Mouse (Mus musculus) CH12.LX (cell line): Measurements from ENCODE around the gene Gm26602. TPM values are rescaled to one million over a fixed set of nuclear protein-coding genes. Genes with fewer than 3 reads are reported as not detected.
"Not testable (repeated sequence)": the region's sequence is repeated elsewhere in the genome, so short reads cannot be mapped to it uniquely, and the experiment has no call there.

Experiments used
- DNase-seq: peaks from one replicate; pipeline ENCODE4 v3.0.0-alpha.2; 2013; ENCODE audit errors: extremely low read depth
- H3K27ac ChIP-seq: 2 replicates; pipeline ENCODE4 v1.5.1; 2012; ENCODE audit warnings: low read depth, mild to moderate bottlenecking, control low read depth, moderate library complexity; ENCODE audit not compliant: insufficient read depth
- H3K27me3 ChIP-seq: replicated peaks from 2 replicates; pipeline ENCODE3; 2012; ENCODE audit warnings: inconsistent platforms
- H3K36me3 ChIP-seq, 2 experiments: replicated peaks in 1 of 2; 2 replicates each; pipeline versions ENCODE3 to v1.6.1; 2012; ENCODE audit warnings: inconsistent platforms in 1 of 2, low read length in 1 of 2, mild to moderate bottlenecking in 1 of 2, mixed read lengths in 1 of 2, moderate library complexity in 1 of 2; ENCODE audit not compliant: control insufficient read depth in 1 of 2, insufficient read depth in 1 of 2
- H3K4me1 ChIP-seq, 2 experiments: 2 replicates each; pipeline ENCODE4 v1.6.1; 2012; ENCODE audit warnings: inconsistent platforms in 1 of 2, moderate library complexity in 1 of 2; ENCODE audit not compliant: insufficient read depth in 2 of 2, control insufficient read depth in 1 of 2
- H3K4me2 ChIP-seq: 2 replicates; pipeline ENCODE4 v1.6.1; 2012; ENCODE audit warnings: low read depth, mild to moderate bottlenecking, control low read depth; ENCODE audit not compliant: poor library complexity, insufficient read depth, severe bottlenecking
- H3K4me3 ChIP-seq, 3 experiments: fragments of 150-350 bp in 1 of 3; sonication (generic) in 1 of 3; replicated peaks in 1 of 3; 2 replicates each; pipeline versions ENCODE3 to v1.5.1; 2011 to 2012; ENCODE audit warnings: low read depth in 2 of 3, low read length in 2 of 3, mild to moderate bottlenecking in 2 of 3, moderate library complexity in 2 of 3, control low read depth in 1 of 3, improper control_type of control experiment in 1 of 3, inconsistent platforms in 1 of 3, mixed read lengths in 1 of 3; ENCODE audit not compliant: poor library complexity in 1 of 3
- H3K79me2 ChIP-seq: replicated peaks from 2 replicates; pipeline ENCODE4 v1.6.1; 2012; ENCODE audit warnings: mild to moderate bottlenecking, moderate library complexity; ENCODE audit not compliant: control insufficient read depth, poor library complexity, insufficient read depth, severe bottlenecking; ENCODE audit errors: extremely low read depth
- H3K9ac ChIP-seq: 2 replicates; pipeline ENCODE4 v1.6.1; 2012; ENCODE audit warnings: low read depth, mild to moderate bottlenecking, control low read depth, moderate library complexity; ENCODE audit not compliant: insufficient read depth
- H3K9me3 ChIP-seq: replicated peaks from 2 replicates; pipeline ENCODE3; 2012; ENCODE audit warnings: low read length, inconsistent platforms, mixed read lengths
- BHLHE40 ChIP-seq: IDR thresholded peaks from 2 replicates; pipeline ENCODE4 v1.6.1; 2011; ENCODE audit warnings: mild to moderate bottlenecking, low read depth, low read length, improper control_type of control experiment
- CHD1 ChIP-seq: IDR thresholded peaks from 2 replicates; pipeline ENCODE4 v1.6.1; 2012; ENCODE audit warnings: low read depth, low read length, improper control_type of control experiment, inconsistent platforms
- CTCF ChIP-seq, 2 experiments: IDR thresholded peaks in 1 of 2; conservative IDR thresholded peaks in 1 of 2; 2 replicates each; pipeline ENCODE4 v1.5.1; 2011 to 2012; ENCODE audit warnings: low read depth in 2 of 2, low read length in 2 of 2, improper control_type of control experiment in 1 of 2, inconsistent platforms in 1 of 2, mild to moderate bottlenecking in 1 of 2, moderate library complexity in 1 of 2
- EP300 ChIP-seq: IDR thresholded peaks from 2 replicates; pipeline ENCODE4 v1.6.1; 2011; ENCODE audit warnings: low read length, improper control_type of control experiment
- IRF4 ChIP-seq: IDR thresholded peaks from 2 replicates; pipeline ENCODE4 v1.6.1; 2014; ENCODE audit warnings: low read depth, mild to moderate bottlenecking, inconsistent platforms, low read length, improper control_type of control experiment
- JUN ChIP-seq: IDR thresholded peaks from 2 replicates; pipeline ENCODE4 v1.6.1; 2011; ENCODE audit warnings: low read depth, mild to moderate bottlenecking, low read length, improper control_type of control experiment, moderate library complexity; ENCODE audit not compliant: insufficient read depth
- KAT2A ChIP-seq: IDR thresholded peaks from 2 replicates; pipeline ENCODE4 v1.6.1; 2012; ENCODE audit warnings: low read length, improper control_type of control experiment, inconsistent platforms; ENCODE audit not compliant: insufficient replicate concordance
- MEF2A ChIP-seq: IDR thresholded peaks from 2 replicates; pipeline ENCODE4 v1.6.1; 2014; ENCODE audit warnings: low read depth, mild to moderate bottlenecking, inconsistent platforms, low read length, improper control_type of control experiment, borderline replicate concordance
- MXI1 ChIP-seq: IDR thresholded peaks from 2 replicates; pipeline ENCODE4 v1.6.1; 2011; ENCODE audit warnings: mild to moderate bottlenecking, low read depth, low read length, improper control_type of control experiment
- MYC ChIP-seq: IDR thresholded peaks from 2 replicates; pipeline ENCODE4 v1.6.1; 2011; ENCODE audit warnings: low read depth, mild to moderate bottlenecking, improper control_type of control experiment, low read length
- NELFE ChIP-seq: IDR thresholded peaks from 2 replicates; pipeline ENCODE4 v1.6.1; 2011; ENCODE audit warnings: low read depth, low read length, improper control_type of control experiment
- NRF1 ChIP-seq: IDR thresholded peaks from 2 replicates; pipeline ENCODE4 v1.6.1; 2014; ENCODE audit warnings: low read depth, mild to moderate bottlenecking, inconsistent platforms, low read length, improper control_type of control experiment, moderate library complexity
- PAX5 ChIP-seq: IDR thresholded peaks from 2 replicates; pipeline ENCODE4 v1.6.1; 2012; ENCODE audit warnings: low read length, inconsistent platforms, mixed read lengths
- RCOR1 ChIP-seq: conservative IDR thresholded peaks from 2 replicates; pipeline ENCODE4 v1.6.1; 2012; ENCODE audit warnings: low read depth, mild to moderate bottlenecking, inconsistent platforms, low read length, improper control_type of control experiment
- SIN3A ChIP-seq: IDR thresholded peaks from 2 replicates; pipeline ENCODE4 v1.6.1; 2012; ENCODE audit warnings: low read length, improper control_type of control experiment, inconsistent platforms
- SMC3 ChIP-seq: IDR thresholded peaks from 2 replicates; pipeline ENCODE4 v1.6.1; 2011; ENCODE audit warnings: low read depth, low read length, improper control_type of control experiment
- TBP ChIP-seq: conservative IDR thresholded peaks from 2 replicates; pipeline ENCODE4 v1.6.1; 2011; ENCODE audit warnings: low read depth, low read length, improper control_type of control experiment
- USF1 ChIP-seq: IDR thresholded peaks from 2 replicates; pipeline ENCODE4 v1.6.1; 2014; ENCODE audit warnings: low read depth, mild to moderate bottlenecking, inconsistent platforms, low read length, improper control_type of control experiment
- ZC3H11A ChIP-seq: IDR thresholded peaks from 2 replicates; pipeline ENCODE4 v1.6.1; 2012; ENCODE audit warnings: low read depth, mild to moderate bottlenecking, inconsistent platforms, low read length, improper control_type of control experiment
- ZMIZ1 ChIP-seq: IDR thresholded peaks from 2 replicates; pipeline ENCODE4 v1.6.1; 2012; ENCODE audit warnings: low read depth, mild to moderate bottlenecking, inconsistent platforms, low read length, improper control_type of control experiment
- ZNF384 ChIP-seq: IDR thresholded peaks from 2 replicates; pipeline ENCODE4 v1.6.1; 2012; ENCODE audit warnings: low read depth, low read length, improper control_type of control experiment, inconsistent platforms
- dilution Hi-C: fragments of 300-500 bp; cut with MboI; formaldehyde crosslinking; loops from 2 replicates; pipeline ENCODE4 v1.14.3; 2020; ENCODE audit warnings: low sequenced_read_pairs; ENCODE audit not compliant: extremely low pct_unique_long_range_greater_than_20kb, extremely low pct_ligation_motif_present
- in situ Hi-C: fragments of 300-500 bp; cut with MboI; formaldehyde crosslinking; loops from 3 replicates; pipeline ENCODE4 v1.14.3; 2019; ENCODE audit warnings: low sequenced_read_pairs, low pct_ligation_motif_present, low pct_unique_long_range_greater_than_20kb, mixed read lengths
- polyA plus RNA-seq: library from polyadenylated mRNA; unstranded; fragments of >175 nt; gene quantifications from 2 replicates; pipeline ENCODE4 v1.2.1, GENCODE M21; 2012; ENCODE audit warnings: low read depth; ENCODE audit not compliant: insufficient read length
- total RNA-seq, 2 experiments: library from RNA; depleted of rRNA; stranded (reverse); fragments of 300-350 nt in 1 of 2; fragments of >200 nt in 1 of 2; gene quantifications; 2 replicates each; pipeline ENCODE4 v1.2.3; 2012 to 2014

Gene Gm26602
- total and polyA plus RNA-seq, 3 experiments, result 8.1 TPM; not detected in 2

GRCm38 (mm10) chr10:79884938-79885337 lies 25.7 kb upstream of the Gm26602 start:
- H3K4me3 ChIP-seq, H3K79me2 ChIP-seq, H3K9ac ChIP-seq, DNase-seq, H3K27me3 ChIP-seq, H3K4me2 ChIP-seq, in situ Hi-C loops, H3K27ac ChIP-seq, dilution Hi-C loops, H3K36me3 ChIP-seq, H3K9me3 ChIP-seq: not testable (repeated sequence)
- H3K4me1 ChIP-seq, result peaks cover 12 to 23% of the 10 kb centered on the region in 2 experiments

GRCm38 (mm10) chr10:79886054-79886453 lies 24.6 kb upstream of the Gm26602 start, which contains the start of gene Elane:
TSS of gene Elane (plus strand) at chr10:79886247.
- H3K36me3 ChIP-seq, result no peaks in the 10 kb centered on the region
- H3K4me3 ChIP-seq, result no peak within 1 kb of the TSS
- H3K4me1 ChIP-seq, result peaks cover 6 to 12% of the 10 kb centered on the region in 2 experiments
- dilution Hi-C loops, result no loop called here
- H3K4me2 ChIP-seq, result no peak within 1 kb of the TSS
- H3K27ac ChIP-seq, result no peak within 1 kb of the TSS
- H3K9me3 ChIP-seq, result no peaks in the 10 kb centered on the region
- TF ChIP-seq MEF2A, result no peak
- no peak for TF ChIP-seq SMC3
- TF ChIP-seq ZMIZ1, result no peak
- no peak for TF ChIP-seq CTCF (conservative IDR thresholded peaks at IDR 0.05 in 1 of 2, IDR thresholded peaks at IDR 0.05 in 1 of 2; ENCODE audit: low read depth in 2 of 2, low read length in 2 of 2)
- no peak for TF ChIP-seq JUN
- TF ChIP-seq USF1, result no peak
- TF ChIP-seq BHLHE40, result no peak
- TF ChIP-seq, all 38 proteins: peak for 0
- Histone ChIP-seq H3K79me2 (no peaks in the 10 kb centered on the region), H3K27me3 (peaks cover 17% of the 10 kb centered on the region), H3K9ac (no peak within 1 kb of the TSS)
- DNase-seq, result no peak
- in situ Hi-C loops, result no loop called here

- H3K27me3 ChIP-seq, result peaks cover 19% of the 10 kb centered on the region
- H3K4me2 ChIP-seq, result no peak overlapping the region
- in situ Hi-C loops, result no loop called here
- H3K36me3 ChIP-seq, result no peaks in the 10 kb centered on the region
- DNase-seq, result no peak
- dilution Hi-C loops, result no loop called here
- H3K9ac ChIP-seq, result no peak overlapping the region
- H3K4me1 ChIP-seq, result peaks cover 6 to 11% of the 10 kb centered on the region in 2 experiments
- TF ChIP-seq MYC (no peak), MXI1 (no peak), TBP (no peak), CTCF (conservative IDR thresholded peaks at IDR 0.05 in 1 of 2, IDR thresholded peaks at IDR 0.05 in 1 of 2; ENCODE audit: low read depth in 2 of 2, low read length in 2 of 2) (no peak), PAX5 (no peak), ZC3H11A (no peak), RCOR1 (no peak), NELFE (no peak), KAT2A (no peak), SIN3A (no peak), NRF1 (no peak), CHD1 (no peak), ZNF384 (no peak), ZMIZ1 (no peak), EP300 (no peak), IRF4 (no peak)
- no peak overlapping the region for H3K4me3 ChIP-seq
- no peak overlapping the region for H3K27ac ChIP-seq
- no peaks in the 10 kb centered on the region for H3K79me2 ChIP-seq
- H3K9me3 ChIP-seq, result no peaks in the 10 kb centered on the region
These were observed 24.0 kb upstream of the Gm26602 start for GRCm38 (mm10) chr10:79886611-79887010.
